Mouse (Mus musculus): Measurements from ENCODE around the gene Pbp2. TPM values are rescaled to one million over a fixed set of nuclear protein-coding genes. Genes with fewer than 3 reads are reported as not detected.

Gene Pbp2
- total RNA-seq, 1 experiment, result 0.31 TPM

DNA sequence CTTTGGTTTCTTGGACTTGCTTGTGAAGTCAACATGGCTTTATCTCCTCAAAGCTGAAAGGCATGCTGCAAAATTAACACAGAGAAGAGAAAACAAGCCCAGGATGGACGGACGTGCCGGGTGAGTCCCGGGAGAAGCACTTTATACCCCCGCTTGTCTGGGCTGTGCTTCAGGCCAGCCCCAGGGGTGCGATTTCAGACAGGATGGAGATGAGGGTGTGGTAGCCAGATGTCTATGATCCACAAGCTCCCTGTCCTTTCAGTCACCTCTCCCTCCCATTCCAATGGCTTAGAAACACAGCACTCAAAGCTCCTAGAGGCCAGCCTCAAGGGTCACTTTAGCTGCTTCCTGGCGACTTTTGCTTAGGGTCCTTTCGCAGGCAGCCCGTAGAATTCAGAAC is 3.8 kb upstream of the Pbp2 start:
- no peak for DNase-seq (ENCODE audit: low read depth, low spot score)
- Histone ChIP-seq H3K27ac (ENCODE audit: insufficient read depth, low read depth, low read length, poor library complexity, severe bottlenecking) (no peak overlapping the region), H3K4me1 (ENCODE audit: control insufficient read depth in 2 of 2, insufficient read depth in 2 of 2, low read length in 2 of 2, poor library complexity in 1 of 2) (peaks cover 0 to 2% of the 10 kb centered on the region in 2 experiments; a peak in 2 of 4 replicates), H3K4me3 (ENCODE audit: insufficient read depth in 1 of 2, low read depth in 1 of 2, low read length in 2 of 2, poor library complexity in 1 of 2, severe bottlenecking in 1 of 2) (no peak overlapping the region), H3K36me3 (ENCODE audit: control insufficient read depth, insufficient read depth, low read length, poor library complexity, severe bottlenecking) (no peaks in the 10 kb centered on the region), H3K9me3 (ENCODE audit: control insufficient read depth, insufficient read depth, low read depth, low read length) (no peaks in the 10 kb centered on the region), H3K9ac (ENCODE audit: insufficient read depth, low read depth, low read length, poor library complexity, severe bottlenecking) (no peak overlapping the region)
- in situ Hi-C loops (cut with MboI; ENCODE audit: low sequenced_read_pairs in 2 of 2, unreplicated experiment in 2 of 2), result no loop called here
- TF ChIP-seq CHD2 (IDR thresholded peaks at IDR 0.05; ENCODE audit: low read depth, low read length), result no peak
- no peak for TF ChIP-seq ZC3H11A (IDR thresholded peaks at IDR 0.05; ENCODE audit: borderline replicate concordance, low read depth, low read length)
- no peak for TF ChIP-seq MAFK (IDR thresholded peaks at IDR 0.05; ENCODE audit: insufficient read depth, low read depth, low read length)
- TF ChIP-seq ZNF384 (IDR thresholded peaks at IDR 0.05; ENCODE audit: low read depth, low read length), result no peak
- TF ChIP-seq HCFC1 (IDR thresholded peaks at IDR 0.05; ENCODE audit: borderline replicate concordance, insufficient read depth, low read length), result no peak

DNA sequence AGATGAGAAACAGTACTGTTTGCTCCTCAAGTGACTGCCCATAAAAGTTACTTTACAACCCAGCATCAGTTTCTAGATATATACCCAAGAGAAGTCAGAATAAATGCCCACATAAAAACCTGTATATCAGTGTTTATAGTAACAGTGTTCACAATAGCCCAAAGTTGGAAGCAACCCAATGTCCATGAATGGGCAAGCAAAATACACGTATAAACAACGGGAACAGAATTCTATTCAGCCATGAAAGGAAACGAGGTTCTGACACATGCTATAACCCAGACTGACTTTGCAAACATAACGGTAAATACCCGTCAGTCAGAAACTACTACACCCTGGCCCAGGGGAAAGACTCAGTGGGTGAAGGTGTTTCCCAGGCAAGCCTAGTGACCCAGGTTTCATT is 1.8 kb upstream of the Pbp2 start:
- H3K4me1 ChIP-seq (ENCODE audit: control insufficient read depth in 2 of 2, insufficient read depth in 2 of 2, low read length in 2 of 2, poor library complexity in 1 of 2), result peaks cover 0 to 2% of the 10 kb centered on the region in 2 experiments; a peak in 2 of 4 replicates
- in situ Hi-C loops (cut with MboI; ENCODE audit: low sequenced_read_pairs in 2 of 2, unreplicated experiment in 2 of 2), result no loop called here
- no peak for DNase-seq (ENCODE audit: low read depth, low spot score)
- no peak for TF ChIP-seq MAFK (IDR thresholded peaks at IDR 0.05; ENCODE audit: insufficient read depth, low read depth, low read length)
- no peak for TF ChIP-seq HCFC1 (IDR thresholded peaks at IDR 0.05; ENCODE audit: borderline replicate concordance, insufficient read depth, low read length)
- no peak for TF ChIP-seq ZC3H11A (IDR thresholded peaks at IDR 0.05; ENCODE audit: borderline replicate concordance, low read depth, low read length)
- TF ChIP-seq CHD2 (IDR thresholded peaks at IDR 0.05; ENCODE audit: low read depth, low read length), result no peak
- TF ChIP-seq ZNF384 (IDR thresholded peaks at IDR 0.05; ENCODE audit: low read depth, low read length), result no peak
- H3K4me3 ChIP-seq (ENCODE audit: insufficient read depth in 1 of 2, low read depth in 1 of 2, low read length in 2 of 2, poor library complexity in 1 of 2, severe bottlenecking in 1 of 2), result no peak overlapping the region
- no peak overlapping the region for H3K9ac ChIP-seq (ENCODE audit: insufficient read depth, low read depth, low read length, poor library complexity, severe bottlenecking)
- no peaks in the 10 kb centered on the region for H3K36me3 ChIP-seq (ENCODE audit: control insufficient read depth, insufficient read depth, low read length, poor library complexity, severe bottlenecking)
- H3K27ac ChIP-seq (ENCODE audit: insufficient read depth, low read depth, low read length, poor library complexity, severe bottlenecking), result no peak overlapping the region
- H3K9me3 ChIP-seq (ENCODE audit: control insufficient read depth, insufficient read depth, low read depth, low read length), result no peaks in the 10 kb centered on the region

GRCm38 (mm10) chr6:135304576-135305260 is 5.5 kb downstream of the Pbp2 start:
- H3K4me1 ChIP-seq (ENCODE audit: control insufficient read depth in 2 of 2, insufficient read depth in 2 of 2, low read length in 2 of 2, poor library complexity in 1 of 2), result no peaks in the 10 kb centered on the region
- no peak overlapping the region for H3K4me3 ChIP-seq (ENCODE audit: insufficient read depth in 1 of 2, low read depth in 1 of 2, low read length in 2 of 2, poor library complexity in 1 of 2, severe bottlenecking in 1 of 2)
- in situ Hi-C loops (cut with MboI; ENCODE audit: low sequenced_read_pairs in 2 of 2, unreplicated experiment in 2 of 2), result no loop called here
- no peak overlapping the region for H3K9ac ChIP-seq (ENCODE audit: insufficient read depth, low read depth, low read length, poor library complexity, severe bottlenecking)
- TF ChIP-seq HCFC1 (IDR thresholded peaks at IDR 0.05; ENCODE audit: borderline replicate concordance, insufficient read depth, low read length), result no peak
- no peak for TF ChIP-seq CHD2 (IDR thresholded peaks at IDR 0.05; ENCODE audit: low read depth, low read length)
- no peak for TF ChIP-seq MAFK (IDR thresholded peaks at IDR 0.05; ENCODE audit: insufficient read depth, low read depth, low read length)
- no peak for TF ChIP-seq ZNF384 (IDR thresholded peaks at IDR 0.05; ENCODE audit: low read depth, low read length)
- H3K36me3 ChIP-seq (ENCODE audit: control insufficient read depth, insufficient read depth, low read length, poor library complexity, severe bottlenecking), result no peaks in the 10 kb centered on the region
- no peak for DNase-seq (ENCODE audit: low read depth, low spot score)
- H3K27ac ChIP-seq (ENCODE audit: insufficient read depth, low read depth, low read length, poor library complexity, severe bottlenecking), result no peak overlapping the region
- no peaks in the 10 kb centered on the region for H3K9me3 ChIP-seq (ENCODE audit: control insufficient read depth, insufficient read depth, low read depth, low read length)

GRCm38 (mm10) chr6:135302421-135303125 is 7.6 kb downstream of the Pbp2 start:
- H3K9ac ChIP-seq (ENCODE audit: insufficient read depth, low read depth, low read length, poor library complexity, severe bottlenecking), result no peak overlapping the region
- no peak for DNase-seq (ENCODE audit: low read depth, low spot score)
- H3K36me3 ChIP-seq (ENCODE audit: control insufficient read depth, insufficient read depth, low read length, poor library complexity, severe bottlenecking), result no peaks in the 10 kb centered on the region
- H3K27ac ChIP-seq (ENCODE audit: insufficient read depth, low read depth, low read length, poor library complexity, severe bottlenecking), result no peak overlapping the region
- no peak overlapping the region for H3K4me3 ChIP-seq (ENCODE audit: insufficient read depth in 1 of 2, low read depth in 1 of 2, low read length in 2 of 2, poor library complexity in 1 of 2, severe bottlenecking in 1 of 2)
- TF ChIP-seq ZNF384 (IDR thresholded peaks at IDR 0.05; ENCODE audit: low read depth, low read length), result no peak
- no peak for TF ChIP-seq ZC3H11A (IDR thresholded peaks at IDR 0.05; ENCODE audit: borderline replicate concordance, low read depth, low read length)
- in situ Hi-C loops (cut with MboI; ENCODE audit: low sequenced_read_pairs in 2 of 2, unreplicated experiment in 2 of 2), result no loop called here
- H3K9me3 ChIP-seq (ENCODE audit: control insufficient read depth, insufficient read depth, low read depth, low read length), result no peaks in the 10 kb centered on the region
- no peaks in the 10 kb centered on the region for H3K4me1 ChIP-seq (ENCODE audit: control insufficient read depth in 2 of 2, insufficient read depth in 2 of 2, low read length in 2 of 2, poor library complexity in 1 of 2)
